Mouse (Mus musculus): ENCODE results near the gene Eri2. TPM values are rescaled to one million over a fixed set of nuclear protein-coding genes. Genes with fewer than 3 reads are reported as not detected.
A peak's percentile ranks its signal among the peaks of the same experiment; 100 is the strongest.

Eri2 gene
- 30.2 and 30.7 TPM in 2 replicates for polyA plus RNA-seq (2016; fragmentation: Nextera tagmentation; extraction: Ambion mirVana)

DNA sequence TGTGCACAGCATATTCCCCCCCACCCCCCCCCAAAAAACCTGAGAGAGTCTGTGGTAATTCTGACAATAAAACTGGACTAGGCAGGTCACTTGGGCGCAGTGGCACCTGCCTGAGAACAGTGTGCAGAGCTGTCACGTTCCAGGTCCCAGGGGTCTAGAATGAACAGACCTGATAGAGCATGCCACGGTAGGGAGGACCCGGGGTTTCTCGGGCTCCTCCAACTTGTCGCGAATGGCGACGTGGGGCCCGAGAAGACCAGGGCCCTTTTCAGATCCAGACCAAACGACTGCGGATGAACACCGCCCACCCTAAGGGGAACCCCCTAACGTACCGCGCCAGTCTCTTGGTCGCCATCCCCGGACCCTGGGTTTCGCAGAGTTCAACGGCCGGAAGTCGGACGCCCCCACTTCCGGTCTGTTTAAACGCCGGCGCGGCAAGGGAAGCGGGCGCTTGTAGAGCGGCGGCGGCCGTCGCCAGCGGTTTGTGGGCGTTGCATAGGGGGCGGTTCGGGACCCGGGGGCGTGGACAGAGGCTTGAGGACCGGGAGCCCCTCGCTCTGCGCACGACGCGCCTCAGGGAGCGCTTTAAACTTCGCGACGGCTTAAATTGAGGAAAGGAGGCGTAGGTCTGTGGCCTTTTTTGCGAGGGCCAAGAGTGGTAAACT is at the start of gene Eri2, which contains the start of gene Rexo5:
Gene Eri2 (minus strand): TSS at position 473 of the 665 bp plus-strand sequence.
Gene Rexo5 (plus strand): TSS at position 421 of the 665 bp plus-strand sequence.
- H3K36me3 ChIP-seq: peaks cover 9% of the 10 kb centered on the region
- no peaks in the 10 kb centered on the region for H3K27me3 ChIP-seq
- no peaks in the 10 kb centered on the region for H3K9me3 ChIP-seq
- H3K4me2 ChIP-seq (replicated peaks): peak within 1 kb of the TSS; percentile 77
- WGBS: under 1% methylated on average over 53 of the region's 53 CpGs
- ATAC-seq (ENCODE audit: insufficient number of reproducible peaks, insufficient read depth, low FRiP score, low TSS enrichment): peak; percentile 99
- peak within 1 kb of the TSS; percentile 70 for H3K27ac ChIP-seq
- 0 out of 2 replicates have a peak, but pooled peaks cover 3% of the 10 kb centered on the region for H3K4me1 ChIP-seq
- peak within 1 kb of the TSS; percentile 75 for H3K9ac ChIP-seq
- H3K4me3 ChIP-seq: peak within 1 kb of the TSS; percentile 64

DNA sequence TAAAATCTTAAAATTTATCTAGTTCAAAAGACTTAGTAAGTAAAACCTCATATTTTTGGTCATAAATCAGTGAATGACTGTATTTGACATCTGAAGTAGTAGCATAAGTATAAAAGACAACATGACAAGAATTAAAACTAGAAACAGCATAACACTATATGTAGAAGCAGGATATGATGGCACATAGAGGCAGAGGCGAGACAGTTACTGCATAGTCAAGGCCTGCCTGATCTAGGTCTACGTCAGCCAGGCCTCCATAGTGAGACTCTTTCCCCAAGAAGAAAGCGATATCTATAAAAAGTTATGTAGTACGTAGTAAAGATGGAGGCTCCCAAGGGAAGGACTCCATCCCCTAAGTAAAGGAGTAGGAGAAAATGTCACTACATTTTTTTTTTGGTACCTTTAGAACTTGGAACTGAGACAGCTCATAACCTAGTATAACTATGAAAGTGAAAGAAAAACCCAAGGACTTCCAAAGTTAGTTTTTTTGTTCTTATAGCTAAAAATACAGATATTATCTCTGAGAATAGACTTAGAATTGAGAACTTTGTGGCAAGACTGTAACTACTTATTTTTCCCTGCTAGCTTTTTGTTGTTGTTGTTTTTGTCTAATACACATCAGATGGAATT is 48.1 kb upstream of the Eri2 start:
- Histone ChIP-seq H3K4me3 (no peak overlapping the region), H3K4me2 (replicated peaks) (no peak overlapping the region), H3K27me3 (no peaks in the 10 kb centered on the region), H3K4me1 (no peaks in the 10 kb centered on the region), H3K9me3 (no peaks in the 10 kb centered on the region), H3K9ac (no peak overlapping the region), H3K27ac (no peak overlapping the region), H3K36me3 (0 out of 2 replicates have a peak, but pooled peaks cover 10% of the 10 kb centered on the region)
- 96% methylated on average over 4 of the region's 4 CpGs for WGBS
- ATAC-seq (ENCODE audit: insufficient number of reproducible peaks, insufficient read depth, low FRiP score, low TSS enrichment): no peak

DNA sequence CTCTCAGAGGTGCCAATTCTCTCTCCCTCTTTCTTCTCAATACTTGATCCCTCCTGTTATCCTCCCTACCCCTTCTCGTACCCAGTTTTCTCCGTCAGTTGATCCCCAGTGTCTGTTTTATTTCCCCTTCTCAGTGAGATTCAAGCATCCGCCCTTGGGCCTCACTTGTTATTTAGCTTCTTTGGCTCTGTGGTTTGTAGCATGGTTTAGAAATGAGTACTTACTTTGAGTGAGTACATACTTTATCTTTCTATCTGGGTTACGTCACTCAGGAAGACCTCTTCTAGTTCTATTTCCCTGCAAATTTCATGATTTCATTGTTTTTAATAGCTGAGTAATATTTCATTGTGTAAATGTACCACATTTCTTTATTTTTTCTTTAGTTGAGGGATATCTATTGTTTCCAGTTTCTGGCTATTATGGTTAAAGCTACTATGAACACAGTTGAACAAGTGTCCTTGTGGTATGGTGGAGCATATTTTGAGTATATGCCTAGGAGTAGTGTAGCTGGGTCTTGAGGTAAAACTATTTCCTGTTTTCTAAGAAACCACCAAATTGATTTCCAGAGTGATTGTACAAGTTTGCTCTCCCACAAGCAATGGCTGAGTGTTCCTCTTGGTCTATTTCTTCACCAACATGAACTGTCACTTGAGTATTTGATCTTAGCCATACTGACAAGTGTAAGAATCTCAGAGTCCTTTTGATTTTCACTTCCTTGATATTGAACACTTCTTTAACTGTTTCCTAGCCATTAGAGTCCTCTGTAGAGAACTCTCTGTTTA is 42.3 kb upstream of the Eri2 start:
- Histone ChIP-seq H3K9ac (no peak overlapping the region), H3K27me3 (no peaks in the 10 kb centered on the region), H3K36me3 (peaks cover 5% of the 10 kb centered on the region; the same call in 1 of the 2 replicates), H3K9me3 (no peaks in the 10 kb centered on the region), H3K4me2 (replicated peaks) (no peak overlapping the region), H3K4me1 (no peaks in the 10 kb centered on the region), H3K4me3 (no peak overlapping the region), H3K27ac (no peak overlapping the region)
- no peak for ATAC-seq (ENCODE audit: insufficient number of reproducible peaks, insufficient read depth, low FRiP score, low TSS enrichment)
- WGBS: 93% methylated on average over 4 of the region's 4 CpGs

DNA sequence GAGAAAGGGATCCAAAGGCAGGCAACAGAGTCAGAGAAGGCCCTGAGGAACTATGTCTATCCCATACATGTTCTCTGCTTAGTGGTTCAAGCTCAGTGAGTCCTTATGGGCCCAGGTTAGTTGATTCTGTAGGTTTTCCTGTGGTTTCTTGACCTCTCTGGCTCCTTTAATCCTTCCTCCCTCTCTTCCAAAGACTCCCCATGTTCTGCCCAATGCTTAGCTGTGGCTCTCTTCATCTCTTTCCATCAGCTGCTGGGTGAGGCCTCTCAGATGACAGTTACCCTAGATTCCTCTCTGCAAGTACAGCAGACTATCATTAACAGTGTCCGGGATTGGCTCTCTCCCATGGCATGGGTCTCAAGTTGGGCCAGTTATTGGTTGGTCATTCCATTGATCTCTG is 41.5 kb upstream of the Eri2 start:
- Histone ChIP-seq H3K4me3 (no peak overlapping the region), H3K36me3 (peaks cover 5% of the 10 kb centered on the region; the same call in 1 of the 2 replicates), H3K4me2 (replicated peaks) (no peak overlapping the region), H3K9me3 (no peaks in the 10 kb centered on the region), H3K27ac (no peak overlapping the region), H3K27me3 (no peaks in the 10 kb centered on the region), H3K4me1 (no peaks in the 10 kb centered on the region), H3K9ac (no peak overlapping the region)
- ATAC-seq (ENCODE audit: insufficient number of reproducible peaks, insufficient read depth, low FRiP score, low TSS enrichment): no peak
- 94% methylated on average over 1 of the region's 1 CpGs for WGBS

DNA sequence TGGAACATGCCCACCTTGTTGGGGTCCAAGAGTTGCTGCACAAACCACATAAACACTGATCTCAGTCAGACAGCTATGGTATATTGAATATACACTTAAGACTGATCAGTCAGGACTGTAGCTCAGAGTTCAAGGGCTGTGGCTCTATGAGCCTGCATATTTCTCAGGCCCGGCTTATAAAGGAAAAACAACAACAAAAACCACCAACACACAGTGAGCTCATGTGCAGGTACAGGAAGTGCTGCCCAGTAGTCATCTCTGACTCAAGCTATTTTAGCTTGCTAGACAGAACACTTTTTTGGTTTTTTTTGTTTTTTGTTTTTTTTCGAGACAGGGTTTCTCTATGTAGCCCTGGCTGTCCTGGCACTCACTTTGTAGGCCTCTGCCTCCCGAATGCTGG is 14.9 kb upstream of the Eri2 start:
- no peaks in the 10 kb centered on the region for H3K9me3 ChIP-seq
- 90% methylated on average over 3 of the region's 3 CpGs for WGBS
- H3K4me2 ChIP-seq (replicated peaks): no peak overlapping the region
- ATAC-seq (ENCODE audit: insufficient number of reproducible peaks, insufficient read depth, low FRiP score, low TSS enrichment): no peak
- no peak overlapping the region for H3K9ac ChIP-seq
- no peak overlapping the region for H3K4me3 ChIP-seq
- H3K27me3 ChIP-seq: no peaks in the 10 kb centered on the region
- no peak overlapping the region for H3K27ac ChIP-seq
- no peaks in the 10 kb centered on the region for H3K4me1 ChIP-seq
- H3K36me3 ChIP-seq: peaks cover 27% of the 10 kb centered on the region

DNA sequence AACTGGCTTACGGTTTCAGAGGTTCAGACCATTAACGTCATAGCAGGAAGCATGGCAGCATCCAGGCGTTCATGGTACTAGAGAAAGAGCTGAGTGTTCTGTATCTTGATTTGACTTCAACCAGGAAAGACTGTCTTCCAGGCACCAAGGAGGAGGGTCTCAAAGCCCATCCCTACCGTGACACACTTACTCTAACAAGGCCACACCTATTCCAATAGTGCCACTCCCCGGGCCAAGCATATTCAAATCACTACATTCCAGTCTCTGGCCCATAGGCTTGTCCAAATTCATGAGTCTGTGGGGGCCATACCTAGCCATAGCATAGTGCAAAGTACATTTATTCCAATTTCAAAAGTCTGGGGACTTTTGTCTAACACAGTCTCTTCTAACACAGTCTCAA is 13.5 kb upstream of the Eri2 start:
- Histone ChIP-seq H3K27me3 (no peaks in the 10 kb centered on the region), H3K4me1 (no peaks in the 10 kb centered on the region), H3K9ac (no peak overlapping the region), H3K4me2 (replicated peaks) (no peak overlapping the region), H3K9me3 (no peaks in the 10 kb centered on the region), H3K36me3 (peaks cover 28% of the 10 kb centered on the region), H3K4me3 (no peak overlapping the region), H3K27ac (no peak overlapping the region)
- 93% methylated on average over 5 of the region's 5 CpGs for WGBS
- no peak for ATAC-seq (ENCODE audit: insufficient number of reproducible peaks, insufficient read depth, low FRiP score, low TSS enrichment)

DNA sequence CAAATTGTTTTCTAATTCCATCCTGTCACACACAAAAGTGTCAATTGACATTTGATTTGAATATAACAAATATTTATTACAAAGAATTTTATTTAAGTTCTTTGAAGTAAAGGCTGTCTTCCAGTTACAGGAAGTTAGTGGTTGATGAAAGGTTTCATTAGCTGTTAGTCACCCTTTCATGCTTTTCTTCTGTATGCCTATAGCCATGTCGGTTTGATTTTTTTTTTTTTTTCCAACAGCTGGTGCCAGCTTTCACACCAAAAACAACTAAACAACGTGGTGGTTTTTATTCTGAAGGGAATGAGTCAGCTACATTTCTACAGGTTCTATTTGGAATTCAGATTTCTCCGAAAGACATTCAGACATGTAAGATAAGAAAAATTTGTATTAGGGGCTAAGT is 7.1 kb upstream of the Eri2 start:
- no peak overlapping the region for H3K9ac ChIP-seq
- WGBS: 86% methylated on average over 3 of the region's 3 CpGs
- H3K9me3 ChIP-seq: no peaks in the 10 kb centered on the region
- no peak for ATAC-seq (ENCODE audit: insufficient number of reproducible peaks, insufficient read depth, low FRiP score, low TSS enrichment)
- H3K27me3 ChIP-seq: no peaks in the 10 kb centered on the region
- 0 out of 2 replicates have a peak, but pooled peaks cover 7% of the 10 kb centered on the region for H3K36me3 ChIP-seq
- no peak overlapping the region for H3K4me3 ChIP-seq
- H3K4me2 ChIP-seq (replicated peaks): no peak overlapping the region
- H3K4me1 ChIP-seq: no peaks in the 10 kb centered on the region
- no peak overlapping the region for H3K27ac ChIP-seq

DNA sequence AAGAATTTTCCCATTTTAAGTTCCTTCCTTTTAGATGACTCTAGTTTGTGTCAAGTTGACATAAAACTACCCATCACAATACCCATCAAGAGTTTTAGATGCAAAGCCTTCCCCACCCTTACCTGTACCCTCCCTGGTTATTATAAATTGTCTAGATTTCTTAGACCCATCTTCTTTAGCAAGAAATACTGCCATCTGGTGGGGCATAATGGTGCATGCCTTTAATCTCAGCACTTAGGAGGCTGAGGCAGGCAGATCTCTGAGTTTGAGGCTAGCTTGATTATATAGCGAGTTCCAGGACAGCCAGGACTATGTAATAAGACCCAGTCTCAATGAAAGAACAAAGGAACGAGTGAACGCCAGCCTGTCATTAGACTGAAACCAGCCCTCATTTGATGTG is 6.6 kb upstream of the Eri2 start:
- no peaks in the 10 kb centered on the region for H3K27me3 ChIP-seq
- no peaks in the 10 kb centered on the region for H3K9me3 ChIP-seq
- no peak overlapping the region for H3K9ac ChIP-seq
- H3K4me2 ChIP-seq (replicated peaks): no peak overlapping the region
- no peak for ATAC-seq (ENCODE audit: insufficient number of reproducible peaks, insufficient read depth, low FRiP score, low TSS enrichment)
- H3K27ac ChIP-seq: no peak overlapping the region
- no peak overlapping the region for H3K4me3 ChIP-seq
- H3K4me1 ChIP-seq: no peaks in the 10 kb centered on the region
- 86% methylated on average over 3 of the region's 3 CpGs for WGBS
- H3K36me3 ChIP-seq: 0 out of 2 replicates have a peak, but pooled peaks cover 7% of the 10 kb centered on the region

DNA sequence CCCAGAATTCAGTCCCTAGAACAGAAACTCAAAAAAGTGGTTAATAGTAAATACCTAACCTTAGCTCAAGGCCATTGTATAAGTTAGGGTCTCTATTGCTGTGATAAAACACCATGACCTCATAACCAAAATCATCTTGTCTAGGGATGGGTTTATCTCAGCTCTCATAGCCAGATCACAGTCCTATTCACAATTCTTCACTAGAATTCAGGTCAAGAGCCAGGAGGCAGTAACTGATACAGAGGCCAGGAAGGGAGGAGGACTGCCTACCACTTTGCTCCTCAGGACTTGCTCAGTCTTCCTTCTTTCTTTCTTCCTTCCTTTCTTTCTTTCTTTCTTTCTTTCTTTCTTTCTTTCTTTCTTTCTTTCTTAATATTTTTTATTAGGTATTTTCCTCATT is 1.5 kb upstream of the Eri2 start:
- H3K4me3 ChIP-seq: peak overlapping the region; percentile 24

DNA sequence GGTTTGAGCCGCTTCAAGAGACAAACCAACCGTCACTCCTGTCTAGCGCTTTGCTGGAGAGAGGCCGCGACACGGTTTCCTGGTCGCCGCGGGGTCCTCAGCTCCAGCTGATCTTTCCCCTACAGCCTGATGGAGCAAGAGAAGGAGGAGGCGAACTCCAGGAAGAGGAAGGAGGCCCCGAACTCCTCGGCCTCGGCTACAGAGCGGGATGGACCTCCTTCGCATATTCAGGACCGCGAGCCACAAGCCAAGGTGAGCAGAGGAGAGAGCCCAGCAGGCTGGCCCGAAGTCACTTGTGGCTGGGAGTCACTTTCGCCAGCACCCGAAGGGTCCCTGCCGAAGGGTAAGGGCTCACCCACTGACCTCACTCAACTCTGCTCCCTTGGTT is 387 bp upstream of the Eri2 start:
- ATAC-seq (ENCODE audit: insufficient number of reproducible peaks, insufficient read depth, low FRiP score, low TSS enrichment): no peak; the same call in 1 of the 2 replicates

More for the DNA sequence above, 1.5 kb upstream of the Eri2 start:
- ATAC-seq (ENCODE audit: insufficient number of reproducible peaks, insufficient read depth, low FRiP score, low TSS enrichment): no peak
- peak overlapping the region; percentile 44 for H3K4me2 ChIP-seq (replicated peaks)
- no peak overlapping the region for H3K27ac ChIP-seq
- 0 out of 2 replicates have a peak, but pooled peaks cover 3% of the 10 kb centered on the region for H3K4me1 ChIP-seq
- H3K36me3 ChIP-seq: no peaks in the 10 kb centered on the region
- no peaks in the 10 kb centered on the region for H3K9me3 ChIP-seq
- H3K27me3 ChIP-seq: no peaks in the 10 kb centered on the region
- H3K9ac ChIP-seq: peak overlapping the region; percentile 30; the same call in 1 of the 2 replicates

DNA sequence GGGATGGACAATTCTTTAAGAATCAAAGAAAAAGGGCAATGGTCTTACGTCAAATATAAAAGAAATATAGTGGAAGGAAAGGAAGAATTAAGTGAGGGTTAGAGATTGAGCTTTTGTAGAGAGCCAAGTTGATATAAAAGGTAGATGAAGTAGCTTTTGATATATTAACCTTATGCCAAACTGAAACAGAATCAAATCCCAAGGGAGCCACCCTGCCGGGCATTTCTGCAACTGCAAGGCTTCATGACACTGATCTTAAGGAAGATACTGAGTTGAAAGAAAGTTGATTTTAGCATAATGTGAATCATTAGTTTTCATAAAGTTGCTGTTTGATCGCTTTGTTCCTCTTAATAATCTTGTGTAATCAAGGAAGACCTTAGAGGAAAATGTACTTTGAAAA is 4.8 kb downstream of the Eri2 start:
- no peak for ATAC-seq (ENCODE audit: insufficient number of reproducible peaks, insufficient read depth, low FRiP score, low TSS enrichment)
- WGBS: 79% methylated on average over 3 of the region's 3 CpGs
- peaks cover 41% of the 10 kb centered on the region for H3K36me3 ChIP-seq
- no peaks in the 10 kb centered on the region for H3K27me3 ChIP-seq
- no peaks in the 10 kb centered on the region for H3K9me3 ChIP-seq
- no peak overlapping the region for H3K4me2 ChIP-seq (replicated peaks)
- no peak overlapping the region for H3K9ac ChIP-seq
- no peak overlapping the region for H3K27ac ChIP-seq
- H3K4me3 ChIP-seq: no peak overlapping the region
- 0 out of 2 replicates have a peak, but pooled peaks cover 3% of the 10 kb centered on the region for H3K4me1 ChIP-seq

More for the DNA sequence above, 387 bp upstream of the Eri2 start:
- Histone ChIP-seq H3K36me3 (peaks cover 8% of the 10 kb centered on the region), H3K27me3 (no peaks in the 10 kb centered on the region), H3K4me1 (0 out of 2 replicates have a peak, but pooled peaks cover 3% of the 10 kb centered on the region), H3K27ac (peak overlapping the region; percentile 70), H3K4me2 (replicated peaks) (peak overlapping the region; percentile 77), H3K9me3 (no peaks in the 10 kb centered on the region), H3K9ac (peak overlapping the region; percentile 75), H3K4me3 (peak overlapping the region; percentile 64)
- WGBS: under 1% methylated on average over 20 of the region's 21 CpGs
